Mouse (Mus musculus) small intestine, adult 2 months (tissue): Measurements from ENCODE around the gene Nphs2.

ENCODE experiments used
- CTCF ChIP-seq: fragments of 200-500 bp; IDR thresholded peaks from 2 replicates; pipeline ENCODE4 v1.5.1; 2012; ENCODE audit warnings: low read depth, mild to moderate bottlenecking, control low read depth, inconsistent platforms, low read length, moderate library complexity, mixed read lengths; ENCODE audit not compliant: insufficient replicate concordance, insufficient read length; ENCODE audit errors: extremely low read depth
- POLR2A ChIP-seq: fragments of 200-500 bp; IDR thresholded peaks from 2 replicates; pipeline ENCODE4 v1.6.1; 2012; ENCODE audit warnings: low read depth, mild to moderate bottlenecking, control low read depth, inconsistent platforms, low read length, moderate library complexity

DNA sequence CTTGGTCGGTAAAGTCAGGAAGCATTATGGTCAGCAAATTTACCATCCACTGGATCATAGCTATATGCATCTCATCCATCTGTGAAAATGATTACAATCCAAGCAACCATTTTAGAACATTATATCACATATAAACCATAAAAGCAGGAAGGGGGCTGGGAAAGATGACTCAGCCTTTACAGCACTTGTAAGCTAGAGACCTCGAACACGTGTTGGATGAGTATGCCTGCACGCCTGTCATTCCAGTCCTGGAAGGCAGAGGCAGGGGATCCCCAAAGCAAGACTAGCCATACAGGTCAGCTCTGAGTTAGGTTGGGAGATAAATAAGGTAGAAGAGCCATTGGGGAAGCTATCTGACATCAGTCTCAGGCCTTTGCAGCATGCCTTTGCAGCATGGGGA is 38.5 kb downstream of the Nphs2 start:
- no peak for TF ChIP-seq CTCF
- no peak for TF ChIP-seq POLR2A
